Mouse (Mus musculus) cerebellum, postnatal 25 days (tissue): ENCODE measurements around the gene Cuta.
"Not testable (repeated sequence)": the region's sequence is repeated elsewhere in the genome, so short reads cannot be mapped to it uniquely, and the experiment has no call there.

Source experiments
- DNase-seq, 2 experiments: peaks; one replicate each; pipeline ENCODE4 v3.0.0; 2021; ENCODE audit warnings: mixed read lengths in 2 of 2

Cuta gene

DNA sequence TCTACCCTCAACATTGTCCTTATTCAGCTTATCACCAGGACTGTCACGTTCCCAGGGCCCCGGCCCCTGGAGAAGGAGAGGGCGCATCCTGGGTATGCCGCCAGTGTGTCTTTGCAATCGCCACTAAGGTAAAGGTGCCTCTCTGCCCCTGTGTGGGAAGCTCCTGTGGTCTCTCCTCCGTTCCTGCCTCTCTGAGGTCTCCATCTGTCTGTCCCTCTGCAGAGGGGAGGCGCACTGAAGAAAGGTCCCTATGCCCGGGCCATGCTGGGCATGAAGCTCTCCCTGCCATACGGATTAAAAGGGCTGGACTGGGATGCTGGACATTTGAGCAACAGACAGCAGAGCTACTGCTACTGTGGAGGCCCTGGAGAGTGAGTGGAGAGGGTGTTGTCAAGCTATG lies 4.3 kb downstream of the Cuta start:
- no peak for DNase-seq

DNA sequence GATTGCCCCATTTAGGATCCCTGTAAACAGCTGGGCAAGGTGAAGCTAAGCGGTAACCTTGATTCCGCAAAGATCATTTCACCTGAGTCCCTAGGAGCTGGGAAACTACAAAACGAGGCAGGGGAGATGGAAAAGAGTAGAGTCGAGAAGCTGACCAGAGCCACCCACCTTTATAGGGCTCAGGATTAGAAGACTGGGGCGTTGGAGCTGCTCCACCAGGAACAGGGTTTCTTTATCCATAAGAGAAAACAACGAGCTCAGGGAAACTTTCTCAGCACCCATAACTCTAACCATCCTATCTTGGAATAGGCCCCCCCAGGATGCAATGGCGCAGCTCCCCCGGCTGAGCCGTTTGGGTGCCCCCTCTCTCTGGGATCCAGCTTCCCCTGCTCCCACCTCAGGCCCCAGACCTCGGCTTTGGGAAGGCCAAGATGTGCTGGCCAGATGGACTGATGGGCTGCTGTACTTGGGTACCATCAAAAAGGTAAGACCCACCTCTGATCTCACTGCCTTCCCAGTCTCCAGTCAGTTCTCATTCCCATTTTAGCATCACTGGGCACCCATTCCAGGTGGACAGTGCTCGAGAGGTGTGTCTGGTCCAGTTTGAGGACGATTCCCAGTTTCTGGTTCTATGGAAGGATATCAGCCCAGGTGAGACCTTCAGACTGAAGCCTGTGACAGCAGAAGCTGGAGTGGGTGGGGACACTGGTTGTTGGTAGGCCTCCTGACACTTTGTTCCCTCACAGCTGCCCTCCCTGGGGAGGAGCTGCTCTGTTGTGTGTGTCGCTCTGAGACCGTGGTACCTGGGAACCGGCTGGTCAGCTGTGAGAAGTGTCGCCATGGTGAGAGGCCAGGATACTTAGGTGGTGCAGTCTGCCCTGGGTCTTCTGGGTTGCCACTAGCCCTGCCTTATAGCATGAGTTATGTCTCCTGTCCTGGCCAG lies 5.2 kb downstream of the Cuta start:
- DNase-seq, result no peak

- no peak for DNase-seq
These were observed 6.0 kb downstream of the Cuta start for GRCm38 (mm10) chr17:26933419-26933818.

DNA sequence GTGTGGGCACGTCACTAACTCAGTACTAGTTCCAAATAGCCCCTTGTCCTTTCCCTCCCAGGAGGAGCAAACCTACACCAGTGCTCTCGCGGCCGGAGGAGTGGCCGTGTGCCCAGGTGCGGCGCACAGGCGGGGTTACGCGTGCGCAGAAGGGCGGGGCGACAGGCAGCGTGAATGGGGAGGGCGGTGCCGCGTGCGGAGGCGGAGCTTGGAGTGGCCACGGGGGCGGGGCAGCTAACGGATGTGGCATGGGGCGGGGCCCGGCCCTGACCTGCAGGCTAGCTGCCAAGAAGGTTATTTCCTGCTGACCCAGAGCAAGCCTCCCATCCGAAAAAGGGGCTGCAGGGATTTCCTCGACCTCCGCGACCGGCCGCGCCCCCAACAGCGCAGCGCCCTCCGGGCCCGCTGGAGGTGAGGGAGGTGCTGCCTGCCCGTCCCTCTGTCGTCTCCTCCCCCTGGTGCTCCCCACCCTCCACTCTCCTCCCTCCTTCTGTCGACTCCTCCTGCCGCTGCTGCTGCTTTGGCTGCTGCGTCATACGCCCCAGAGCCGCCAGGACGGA lies 6.5 kb downstream of the Cuta start, which contains the start of gene Phf1:
Gene Phf1, plus strand, starts transcription at position 214 of the 560 bp plus-strand sequence.
- peak; percentile 96 to 99 for DNase-seq

DNA sequence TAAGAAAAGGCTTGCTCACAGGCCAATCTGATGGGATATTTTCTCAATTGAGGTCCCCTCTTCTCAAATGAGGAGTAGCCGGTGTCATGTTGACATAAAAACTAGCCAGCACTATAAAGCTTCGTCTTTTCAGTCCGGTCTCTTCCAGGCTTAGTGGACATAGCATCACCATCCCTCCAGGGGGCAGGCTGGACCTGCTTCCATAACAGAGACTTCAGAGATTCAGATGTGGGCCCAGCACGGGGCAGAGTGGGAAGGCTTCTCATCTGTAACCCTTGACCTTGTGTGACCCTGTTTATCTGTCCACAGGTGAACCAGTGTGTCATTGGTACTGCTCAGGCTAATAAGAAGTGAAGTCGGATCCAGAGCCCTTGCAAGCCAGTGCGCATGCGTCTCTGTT lies 7.6 kb downstream of the Cuta start:
- DNase-seq, result peak; percentile 32 to 61

- DNase-seq, result not testable (repeated sequence)
These were observed 14.0 kb downstream of the Cuta start for GRCm38 (mm10) chr17:26925414-26925813.

GRCm38 (mm10) chr17:26922368-26922767 lies 17.0 kb downstream of the Cuta start:
- DNase-seq, result not testable (repeated sequence)

- DNase-seq, result not testable (repeated sequence)
These were observed 19.9 kb downstream of the Cuta start for GRCm38 (mm10) chr17:26919516-26919915.

- no peak for DNase-seq
These were observed 21.0 kb downstream of the Cuta start for GRCm38 (mm10) chr17:26918343-26918742.

GRCm38 (mm10) chr17:26917560-26917959 lies 21.8 kb downstream of the Cuta start:
- DNase-seq, result not testable (repeated sequence)

DNA sequence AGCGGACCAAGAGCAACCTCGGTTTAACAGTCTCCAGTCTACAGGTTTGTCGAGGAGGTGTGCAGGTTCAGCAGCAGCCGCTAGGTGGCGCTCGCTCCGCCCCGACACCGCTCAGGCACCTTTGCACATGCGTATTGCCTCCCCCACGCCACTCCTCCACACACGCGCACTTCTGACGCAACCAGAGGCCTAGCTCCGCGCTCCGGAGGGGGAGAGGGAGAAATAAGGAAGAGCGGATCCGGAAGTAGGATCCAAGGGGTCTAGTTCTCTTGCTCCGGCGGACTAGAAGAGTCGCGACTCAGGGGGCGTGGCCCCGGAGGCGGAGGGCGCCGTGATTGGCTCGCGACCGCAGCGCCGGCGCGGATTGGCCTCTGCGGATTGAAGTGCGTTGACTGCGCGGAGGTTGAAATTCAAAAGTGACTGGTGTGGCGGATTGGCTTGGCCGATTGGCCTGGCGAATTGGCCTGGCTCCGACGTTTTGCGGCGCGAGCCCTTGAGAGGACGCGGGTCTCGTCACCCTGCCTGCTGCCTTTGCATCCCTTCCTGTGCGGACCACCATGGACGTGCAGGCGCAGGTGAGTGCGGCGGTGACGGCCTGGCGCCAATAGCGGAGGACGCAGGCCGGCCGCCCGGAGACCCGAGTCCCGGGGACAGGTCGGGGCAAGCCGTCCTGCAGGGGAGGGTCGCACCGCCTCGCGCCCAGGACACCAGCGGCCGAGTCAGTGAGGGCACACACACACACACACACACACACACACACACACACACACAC lies 22.5 kb downstream of the Cuta start, which contains the start of gene Kifc5b:
Gene Kifc5b, plus strand, starts transcription at position 381 of the 772 bp plus-strand sequence.
- DNase-seq, result peak; percentile 100

GRCm38 (mm10) chr17:26915248-26915647 lies 24.1 kb downstream of the Cuta start:
- DNase-seq, result no peak

GRCm38 (mm10) chr17:26907506-26907905 lies 31.9 kb downstream of the Cuta start:
- DNase-seq, result peak in 1 of 2 experiments; percentile 27

DNA sequence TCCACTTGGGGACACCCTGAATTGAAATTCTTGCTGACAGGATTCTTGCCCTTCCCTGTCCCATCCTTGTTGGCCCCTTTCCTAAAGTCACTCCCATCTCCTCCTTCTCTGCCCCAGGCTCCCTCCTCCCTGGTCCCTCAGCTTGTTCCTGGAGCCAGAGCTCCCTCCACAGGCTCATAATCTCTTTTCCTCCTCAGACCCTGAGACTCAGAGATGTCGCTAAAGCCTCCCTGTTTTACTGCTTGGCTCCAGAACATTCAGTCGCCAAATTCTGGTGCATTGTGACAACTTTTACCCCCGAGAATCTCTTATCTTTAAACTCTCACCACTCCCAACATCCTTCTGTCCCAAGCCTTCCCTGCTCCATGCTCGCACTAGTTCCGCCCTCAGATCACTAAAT lies 35.0 kb downstream of the Cuta start:
- DNase-seq, result no peak

- no peak for DNase-seq
These were observed 38.5 kb downstream of the Cuta start for GRCm38 (mm10) chr17:26900916-26901315.

- DNase-seq, result peak; percentile 70 to 83
These were observed 43.8 kb downstream of the Cuta start for GRCm38 (mm10) chr17:26895578-26895977.

DNA sequence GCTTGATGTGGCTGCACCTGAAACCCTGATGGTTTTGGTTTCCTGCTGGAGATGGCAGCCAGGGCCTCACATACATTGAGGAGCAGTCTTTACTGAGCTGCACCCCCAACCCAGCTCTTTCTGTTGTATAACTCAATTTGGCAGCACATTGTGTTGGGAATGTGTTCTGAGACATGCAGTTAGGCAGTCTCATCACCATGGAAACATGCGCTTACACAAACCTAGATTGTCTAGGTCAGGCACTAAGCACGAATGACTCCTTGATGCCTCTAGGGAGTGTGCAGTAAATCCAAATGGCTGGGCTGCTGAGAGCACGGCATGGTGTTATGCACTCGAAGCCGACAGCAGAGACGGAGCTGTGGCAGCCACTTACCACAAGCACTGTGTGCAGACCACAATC lies 45.0 kb downstream of the Cuta start:
- DNase-seq, result no peak

DNA sequence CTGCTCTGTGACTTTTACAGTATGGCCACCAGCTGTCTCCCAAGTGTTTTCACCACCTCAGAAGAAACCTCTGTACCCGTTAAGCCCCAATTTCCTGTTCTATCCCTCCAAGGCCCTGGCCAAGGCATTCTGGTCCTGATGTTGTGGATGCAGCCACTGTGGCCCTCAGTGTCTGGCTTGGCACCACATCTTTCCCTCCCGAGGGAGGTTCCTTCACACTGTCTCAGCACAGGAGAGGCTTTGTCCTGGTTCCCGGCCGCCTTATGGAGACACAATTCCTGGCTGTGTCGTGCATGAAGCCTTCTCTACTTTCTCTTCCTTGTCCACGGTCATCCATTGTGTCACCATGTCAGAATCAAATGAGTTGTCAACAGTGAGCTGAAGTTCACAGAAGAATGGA lies 45.9 kb downstream of the Cuta start:
- DNase-seq, result no peak

DNA sequence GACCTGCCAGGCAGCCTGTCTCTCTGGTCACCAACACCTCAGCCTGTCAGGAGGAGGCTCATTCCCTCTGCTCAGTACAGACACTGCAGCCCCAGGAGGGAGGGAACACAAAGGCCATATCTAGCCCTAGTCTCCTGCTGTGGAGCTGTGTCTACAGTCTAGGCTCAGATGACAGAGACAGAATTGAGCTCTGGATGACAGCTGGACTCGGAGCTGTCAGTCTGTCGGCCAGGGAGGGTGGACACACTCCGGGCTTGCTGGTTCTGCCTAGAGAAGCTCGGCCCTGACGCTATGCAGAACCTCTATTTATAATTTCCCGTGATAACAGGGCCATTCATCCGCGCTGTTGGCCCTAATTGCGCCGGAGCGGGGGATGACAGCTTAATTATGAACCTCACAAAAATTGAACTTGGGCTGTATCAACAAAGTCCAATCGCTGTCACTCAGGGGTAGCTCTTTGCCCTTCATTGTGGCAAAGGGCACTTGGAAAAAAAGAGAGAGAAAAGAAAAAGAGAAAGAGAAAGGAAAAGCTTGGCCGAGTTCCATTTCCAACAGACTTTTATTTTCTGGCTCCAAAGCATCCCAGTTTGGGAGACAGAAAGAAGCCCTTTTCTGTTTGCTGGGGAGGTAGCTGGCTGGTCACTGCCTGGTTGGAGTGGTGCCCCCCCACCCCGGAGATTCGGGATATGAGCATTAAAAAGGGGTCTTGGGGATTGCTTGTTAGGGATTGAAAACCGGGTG lies 46.6 kb downstream of the Cuta start:
- peak; percentile 17 to 20 for DNase-seq

DNA sequence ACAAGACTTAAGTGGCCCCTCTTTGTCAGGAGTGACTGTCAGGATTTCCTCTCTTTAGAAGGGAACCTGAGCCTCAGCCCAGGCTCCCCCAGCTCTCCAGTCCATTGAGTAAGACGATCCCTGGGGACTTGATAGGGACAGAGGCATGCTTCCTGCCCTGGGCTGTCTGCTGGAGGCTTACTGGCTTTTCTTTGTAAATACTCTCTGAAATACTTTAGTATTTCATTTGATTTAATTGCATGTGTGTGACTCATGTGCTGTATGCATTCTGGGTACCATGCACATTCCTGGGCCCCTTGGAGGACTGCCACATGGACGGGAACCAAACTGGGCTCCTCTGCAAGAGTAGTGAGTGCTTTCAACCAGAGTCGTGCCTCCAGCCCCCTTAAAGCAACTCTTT lies 51.4 kb downstream of the Cuta start:
- DNase-seq, result no peak

GRCm38 (mm10) chr17:26886047-26886749 lies 53.2 kb downstream of the Cuta start:
- DNase-seq, result peak; percentile 89 to 91
